Mouse (Mus musculus) frontal cortex, postnatal 10 days (tissue): ENCODE data around the gene 1700122O11Rik.
A peak's percentile ranks its signal among the peaks of the same experiment; 100 is the strongest.

Experiments
- DNase-seq, 2 experiments: peaks; one replicate each; pipeline ENCODE4 v3.0.0; 2022; ENCODE audit warnings: low spot score in 2 of 2, mixed read lengths in 1 of 2

Gene 1700122O11Rik

GRCm38 (mm10) chr17:48028250-48028649 lies 9.8 kb downstream of the 1700122O11Rik start:
- no peak for DNase-seq

- DNase-seq = no peak
Measured at GRCm38 (mm10) chr17:48027677-48028076, 10.4 kb downstream of the 1700122O11Rik start.

- no peak for DNase-seq
Measured at GRCm38 (mm10) chr17:48027019-48027418, 11.1 kb downstream of the 1700122O11Rik start.

- no peak for DNase-seq
Measured at GRCm38 (mm10) chr17:48024045-48024444, 14.0 kb downstream of the 1700122O11Rik start.

- no peak for DNase-seq
Measured at GRCm38 (mm10) chr17:48019585-48019984, 18.5 kb downstream of the 1700122O11Rik start.

GRCm38 (mm10) chr17:48016566-48016965 lies 21.5 kb downstream of the 1700122O11Rik start:
- DNase-seq = no peak

GRCm38 (mm10) chr17:48012561-48012960 lies 25.5 kb downstream of the 1700122O11Rik start:
- no peak for DNase-seq

- DNase-seq = no peak
Measured at GRCm38 (mm10) chr17:48011105-48011504, 27.0 kb downstream of the 1700122O11Rik start.

- DNase-seq = no peak
Measured at GRCm38 (mm10) chr17:48010283-48010682, 27.8 kb downstream of the 1700122O11Rik start.

- no peak for DNase-seq
Measured at GRCm38 (mm10) chr17:48005816-48006215, 32.3 kb downstream of the 1700122O11Rik start.

GRCm38 (mm10) chr17:48005091-48005490 lies 33.0 kb downstream of the 1700122O11Rik start:
- no peak for DNase-seq

- DNase-seq = no peak
Measured at GRCm38 (mm10) chr17:48004619-48005018, 33.5 kb downstream of the 1700122O11Rik start.

GRCm38 (mm10) chr17:48002486-48002885 lies 35.6 kb downstream of the 1700122O11Rik start:
- DNase-seq = no peak

- peak in 1 of 2 experiments; percentile 16 for DNase-seq
Measured at GRCm38 (mm10) chr17:48001586-48002361, 36.3 kb downstream of the 1700122O11Rik start.

GRCm38 (mm10) chr17:48001157-48001556 lies 36.9 kb downstream of the 1700122O11Rik start:
- no peak for DNase-seq

- DNase-seq = no peak
Measured at GRCm38 (mm10) chr17:47999812-48000211, 38.3 kb downstream of the 1700122O11Rik start.

GRCm38 (mm10) chr17:47999403-47999802 lies 38.7 kb downstream of the 1700122O11Rik start:
- no peak for DNase-seq

GRCm38 (mm10) chr17:47997806-47998205 lies 40.3 kb downstream of the 1700122O11Rik start:
- DNase-seq = no peak

GRCm38 (mm10) chr17:47990392-47991123 lies 47.5 kb downstream of the 1700122O11Rik start:
- no peak for DNase-seq

GRCm38 (mm10) chr17:47989951-47990378 lies 48.1 kb downstream of the 1700122O11Rik start:
- DNase-seq = no peak

GRCm38 (mm10) chr17:47988811-47989210 lies 49.3 kb downstream of the 1700122O11Rik start:
- no peak for DNase-seq

GRCm38 (mm10) chr17:47988074-47988473 lies 50.0 kb downstream of the 1700122O11Rik start:
- DNase-seq = no peak
